ENCODE assay signal across 31 mouse cellular contexts in genomic region chr13:64511616-64512015, GRCm38 (mm10). TPM values are rescaled to one million over a fixed set of nuclear protein-coding genes. Genes with fewer than 3 reads are reported as not detected.
DNase-seq lines count a peak whose midpoint lies in the region; ATAC-seq lines count a peak whose summit lies in the region.
"Had no signal": no experiment of that assay in that cellular context is flagged by ENCODE, and none has a peak within 500 bp of the region (broad histone marks: within the 10 kb centered on the region; RNA-seq: fewer than 3 reads in every experiment).

No protein-coding gene starts in this region.

- H3K27ac ChIP-seq in stomach, embryonic 15.5 days, result no peak overlapping the region; the same call in 1 of the 2 replicates
- H3K27ac ChIP-seq: embryonic facial prominence, embryonic 10.5 days; embryonic facial prominence, embryonic 13.5 days; forebrain, embryonic 12.5 days; forebrain, embryonic 15.5 days; heart, adult 2 months; heart, embryonic 10.5 days; heart, embryonic 13.5 days; hindbrain, embryonic 14.5 days had no signal

- no peaks in the 10 kb centered on the region for H3K9me3 ChIP-seq in stomach, embryonic 15.5 days
- H3K9me3 ChIP-seq: forebrain, embryonic 12.5 days; forebrain, embryonic 15.5 days; G1E had no signal

- peak; percentile 14 for DNase-seq in kidney, postnatal 10 days
- no peak for DNase-seq in kidney, adult 8-10 months
- peak; percentile 15 for DNase-seq in lung, postnatal 10 days
- DNase-seq in lung, postnatal 36 days, result no peak
- DNase-seq in spleen, postnatal 14 days (ENCODE audit: low spot score in 2 of 2), result no peak
- DNase-seq in frontal cortex, postnatal 25 days (ENCODE audit: low spot score in 2 of 2), result no peak
- DNase-seq: adrenal gland, postnatal 10 days; B cell, adult 2 months; cerebellum, adult 18-20 months; cerebellum, adult 9-10 months; cerebellum, postnatal 14 days; embryo, embryonic 11 days; gastrocnemius, postnatal 10 days; gastrocnemius, postnatal 36 days; heart, adult 2 months; heart, postnatal 14 days; heart, postnatal 4 days had no signal

- H3K36me3 ChIP-seq in stomach, embryonic 15.5 days, result no peaks in the 10 kb centered on the region
- H3K36me3 ChIP-seq: embryonic facial prominence, embryonic 10.5 days; embryonic facial prominence, embryonic 13.5 days; forebrain, embryonic 12.5 days; forebrain, embryonic 15.5 days; G1E; heart, embryonic 10.5 days; heart, embryonic 13.5 days had no signal

- no peaks in the 10 kb centered on the region for H3K27me3 ChIP-seq in stomach, embryonic 15.5 days (replicated peaks)
- H3K27me3 ChIP-seq: CH12.LX; embryonic facial prominence, embryonic 13.5 days; forebrain, embryonic 12.5 days; forebrain, embryonic 15.5 days; heart, embryonic 13.5 days had no signal

- H3K4me1 ChIP-seq in stomach, embryonic 15.5 days, result no peaks in the 10 kb centered on the region
- H3K4me1 ChIP-seq: embryonic facial prominence, embryonic 10.5 days; embryonic facial prominence, embryonic 13.5 days; forebrain, embryonic 12.5 days; forebrain, embryonic 15.5 days; heart, embryonic 10.5 days; heart, embryonic 13.5 days had no signal

- no peak overlapping the region for H3K9ac ChIP-seq in stomach, embryonic 15.5 days
- H3K9ac ChIP-seq: embryonic facial prominence, embryonic 13.5 days; forebrain, embryonic 12.5 days; forebrain, embryonic 15.5 days; heart, embryonic 13.5 days; hindbrain, embryonic 14.5 days had no signal

- H3K4me3 ChIP-seq in stomach, embryonic 15.5 days (replicated peaks), result no peak overlapping the region
- H3K4me3 ChIP-seq: embryonic facial prominence, embryonic 10.5 days; embryonic facial prominence, embryonic 13.5 days; erythroblast, embryonic 14.5 days; forebrain, embryonic 12.5 days; forebrain, embryonic 15.5 days; heart, adult 2 months; heart, embryonic 10.5 days; heart, embryonic 13.5 days had no signal

- no peak overlapping the region for H3K4me2 ChIP-seq in stomach, embryonic 15.5 days
- H3K4me2 ChIP-seq: embryonic facial prominence, embryonic 13.5 days; forebrain, embryonic 12.5 days; forebrain, embryonic 15.5 days; heart, embryonic 13.5 days; hindbrain, embryonic 14.5 days had no signal

- peak; percentile 81; the same call in 1 of the 2 replicates for ATAC-seq in stomach, embryonic 15.5 days (ENCODE audit: insufficient read depth, low FRiP score, low read depth)
- ATAC-seq: forebrain, embryonic 15.5 days; Patski had no signal

RNA-seq across cellular contexts. Expression of gene Fam240b, which starts 14.0 kb away (rescaled TPM):
- not detected in 2 replicates for polyA plus RNA-seq in stomach, embryonic 15.5 days (2015; fragmentation: Nextera tagmentation; extraction: Ambion mirVana)
- polyA plus RNA-seq: embryonic facial prominence, embryonic 10.5 days; embryonic facial prominence, embryonic 13.5 days; erythroblast, embryonic 14.5 days; forebrain, embryonic 12.5 days; forebrain, embryonic 15.5 days; G1E; heart, adult 2 months; heart, embryonic 10.5 days; heart, embryonic 13.5 days; heart, embryonic 16.5 days; hindbrain, embryonic 11.5 days; hindbrain, embryonic 14.5 days; Patski had no signal

Comparison
In these comparisons a context has a peak if more than half of its experiments do, and no peak if none do; other contexts are left out.
1. DNase-seq: peak in kidney, postnatal 10 days (single experiment) and lung, postnatal 10 days (single experiment); none in kidney, adult 8-10 months (0 of 2), lung, postnatal 36 days (single experiment), spleen, postnatal 14 days (0 of 2) and frontal cortex, postnatal 25 days (0 of 2).